Mouse (Mus musculus) cerebellum, adult 11-12 months (tissue): Measurements from ENCODE around the gene Wipi2.

Experiments used
- DNase-seq: peaks from one replicate; pipeline ENCODE4 v3.0.0; 2022

Gene Wipi2

DNA sequence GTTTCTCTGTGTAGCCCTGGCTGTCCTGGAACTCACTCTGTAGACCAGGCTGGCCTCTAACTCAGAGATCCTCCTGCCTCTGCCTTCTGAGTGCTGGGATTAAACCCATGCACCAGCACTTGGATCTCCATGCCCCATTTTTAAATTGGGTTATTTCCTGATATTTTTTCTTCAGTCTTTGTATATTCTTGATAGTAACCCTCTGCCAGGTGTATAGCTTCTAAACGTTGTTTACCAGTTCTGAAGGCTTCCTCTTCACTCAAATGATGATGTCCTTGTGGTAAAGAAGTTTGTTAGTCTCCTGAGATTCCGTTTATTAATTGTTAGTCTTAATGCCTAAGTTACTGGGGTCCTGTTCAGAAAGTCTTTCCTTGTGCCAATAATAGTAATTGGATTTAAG lies at the start of gene Wipi2:
Wipi2 (plus strand) TSS at position 301 of the 400 bp plus-strand sequence.
- DNase-seq, result no peak

DNA sequence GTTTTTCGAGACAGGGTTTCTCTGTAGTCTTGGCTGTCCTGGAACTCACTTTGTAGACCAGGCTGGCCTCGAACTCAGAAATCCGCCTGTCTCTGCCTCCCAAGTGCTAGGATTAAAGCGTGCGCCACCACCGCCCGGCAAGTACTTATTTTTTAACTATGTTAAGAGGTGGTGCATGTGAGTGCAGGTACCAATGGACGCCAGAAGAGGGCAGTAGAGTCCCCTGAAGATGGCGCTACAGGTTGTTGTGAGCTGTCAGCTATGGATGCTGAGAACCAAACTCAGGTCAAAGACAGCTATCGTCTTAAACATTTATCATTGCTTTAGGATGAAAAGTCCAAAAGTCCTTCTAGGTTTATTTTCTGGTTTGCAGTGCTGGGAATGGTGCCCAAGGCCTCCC lies 49.3 kb upstream of the Wipi2 start:
- DNase-seq, result no peak

DNA sequence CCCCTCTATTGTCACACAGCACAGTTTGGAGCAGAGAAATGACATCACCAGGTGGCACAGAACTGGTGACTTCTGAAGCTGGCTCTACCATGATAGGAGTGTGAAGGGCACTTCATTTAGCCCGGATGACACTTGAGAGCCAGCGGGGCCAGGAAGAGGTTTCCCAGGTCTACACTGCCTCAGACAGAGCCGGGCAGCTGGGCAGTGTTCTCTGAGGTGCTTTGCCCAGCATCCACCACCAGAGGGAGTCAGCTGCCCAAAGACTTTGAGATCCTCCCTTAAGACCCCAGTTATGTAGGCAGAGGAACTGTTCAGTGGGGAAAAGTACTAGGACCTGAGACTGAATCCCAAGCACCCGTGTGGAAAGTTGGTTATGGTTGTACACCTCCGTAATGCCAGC lies 46.0 kb upstream of the Wipi2 start:
- DNase-seq, result peak; percentile 48

- peak; percentile 49 for DNase-seq
These were observed 43.8 kb upstream of the Wipi2 start for GRCm38 (mm10) chr5:142583616-142584126.

DNA sequence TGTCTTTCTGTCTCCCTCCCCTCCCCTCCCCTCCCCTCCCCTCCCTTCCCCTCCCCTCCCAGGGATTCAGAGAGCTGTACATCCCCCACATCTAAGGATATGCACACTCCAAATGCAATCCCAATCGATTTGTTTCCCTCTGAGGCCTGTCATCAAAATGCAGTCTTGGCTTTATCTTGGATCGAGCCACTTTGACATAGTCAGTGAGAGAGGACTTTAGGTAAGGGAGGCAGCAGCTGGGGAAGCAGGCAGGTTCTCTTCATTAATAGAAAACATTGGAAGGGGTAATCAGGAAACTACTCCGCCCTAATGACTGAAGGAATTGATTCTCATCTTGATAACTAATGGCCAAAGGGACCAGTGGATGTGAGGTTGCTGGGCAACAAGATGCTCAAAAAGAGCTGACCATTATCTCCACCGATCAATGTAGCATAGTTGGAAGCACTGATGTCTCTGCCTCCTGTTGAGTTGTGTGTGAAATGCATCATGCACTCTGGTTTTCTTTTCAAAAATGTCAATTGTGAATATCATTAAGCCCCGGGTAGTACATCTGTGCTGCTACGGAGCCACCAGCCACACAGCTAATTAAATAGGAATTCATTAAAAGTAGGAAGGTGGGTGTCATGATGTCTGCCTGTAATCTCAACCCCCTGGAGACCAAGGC lies 36.4 kb upstream of the Wipi2 start:
- no peak for DNase-seq

DNA sequence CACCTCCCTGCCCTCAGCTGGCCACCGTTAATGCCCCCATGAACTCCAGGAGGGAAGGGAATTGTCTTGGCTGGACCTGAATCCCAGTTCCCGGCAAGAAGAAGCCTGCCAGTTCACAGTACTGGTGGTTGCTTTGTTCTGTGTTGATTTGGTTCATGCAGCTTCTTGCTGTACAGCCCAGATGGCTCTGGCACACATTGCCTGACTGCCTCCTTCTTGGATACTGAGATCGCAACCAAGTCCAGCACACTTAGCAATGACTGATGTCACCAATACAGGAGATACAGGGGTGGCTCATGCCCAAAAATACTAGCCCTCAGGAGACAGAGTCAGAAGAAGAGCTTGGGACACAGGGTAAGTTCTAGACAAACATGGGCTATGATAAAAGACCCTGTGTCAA lies 31.8 kb upstream of the Wipi2 start:
- DNase-seq, result peak; percentile 58

DNA sequence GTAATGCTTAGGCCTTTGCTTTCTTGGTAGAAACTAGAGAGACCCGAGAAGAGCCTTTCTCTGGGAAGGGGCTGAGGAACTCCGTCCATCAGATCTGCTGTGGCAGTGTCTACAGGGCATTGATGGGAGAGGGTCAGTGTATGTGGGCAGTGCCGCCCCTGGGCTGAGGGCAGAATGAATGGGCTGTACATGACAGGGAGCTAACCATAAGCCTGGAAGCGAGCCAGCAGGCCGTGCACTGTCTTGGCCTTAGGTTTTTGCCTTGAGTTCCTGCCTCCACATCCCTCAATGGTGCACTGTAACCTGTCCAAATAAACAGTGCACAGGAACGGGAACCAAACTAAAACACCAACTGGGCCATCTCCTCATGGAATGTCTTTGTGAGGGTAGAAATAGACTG lies 30.8 kb upstream of the Wipi2 start:
- no peak for DNase-seq

DNA sequence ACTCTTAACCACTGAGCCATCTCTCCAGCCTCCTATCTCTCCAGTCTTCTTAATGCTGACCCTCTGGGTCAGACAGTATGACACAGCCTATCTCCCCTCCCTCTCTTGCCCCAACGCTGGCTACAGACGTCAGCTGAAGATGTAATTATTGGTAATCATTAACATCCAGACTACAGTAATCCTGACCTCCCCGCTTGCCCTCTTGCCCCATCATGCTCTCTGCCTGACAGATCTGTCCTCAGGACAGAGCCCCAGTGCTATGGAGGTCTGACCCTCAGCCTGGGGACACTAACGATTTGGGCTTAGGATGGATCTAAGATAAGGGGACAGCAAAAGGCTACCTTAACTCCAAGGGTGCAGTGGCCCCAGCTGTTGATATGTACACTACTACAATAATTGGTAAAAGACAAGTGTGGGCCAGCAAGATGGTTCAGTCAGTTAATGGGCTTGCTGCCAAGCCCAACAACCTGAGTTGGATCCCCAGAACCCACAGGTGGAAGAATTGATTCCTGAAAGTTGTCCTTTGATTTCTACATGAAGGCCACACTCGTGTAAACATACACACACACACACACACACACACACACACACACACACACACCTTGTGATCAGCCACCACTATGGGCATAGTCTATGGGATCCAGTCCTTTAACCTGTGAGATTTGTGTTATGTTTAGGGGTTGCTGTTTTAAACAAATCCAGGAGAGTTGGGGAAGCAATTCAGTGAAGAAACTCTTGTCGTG lies 29.7 kb upstream of the Wipi2 start:
- DNase-seq, result no peak

GRCm38 (mm10) chr5:142604379-142604778 lies 23.1 kb upstream of the Wipi2 start:
- DNase-seq, result no peak

DNA sequence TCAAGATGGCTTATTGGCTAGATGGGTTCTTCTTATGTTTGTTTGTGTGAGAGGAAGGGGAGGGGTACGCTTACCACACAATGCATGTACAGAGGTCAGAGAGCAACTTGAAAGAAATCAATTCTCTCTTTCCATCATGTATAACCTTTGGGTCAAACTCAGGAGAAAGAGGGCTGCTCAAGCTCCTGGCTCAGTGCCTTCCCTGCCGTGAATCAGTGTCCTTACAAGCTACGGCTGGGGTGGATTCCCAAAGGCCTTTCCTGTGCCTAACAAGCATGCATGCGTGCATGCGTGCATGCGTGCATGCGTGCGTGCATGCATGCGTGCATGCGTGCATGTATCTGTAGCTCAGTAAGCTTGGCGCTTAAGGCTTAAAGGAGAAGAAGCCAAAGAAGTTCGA lies 22.2 kb upstream of the Wipi2 start:
- DNase-seq, result no peak

DNA sequence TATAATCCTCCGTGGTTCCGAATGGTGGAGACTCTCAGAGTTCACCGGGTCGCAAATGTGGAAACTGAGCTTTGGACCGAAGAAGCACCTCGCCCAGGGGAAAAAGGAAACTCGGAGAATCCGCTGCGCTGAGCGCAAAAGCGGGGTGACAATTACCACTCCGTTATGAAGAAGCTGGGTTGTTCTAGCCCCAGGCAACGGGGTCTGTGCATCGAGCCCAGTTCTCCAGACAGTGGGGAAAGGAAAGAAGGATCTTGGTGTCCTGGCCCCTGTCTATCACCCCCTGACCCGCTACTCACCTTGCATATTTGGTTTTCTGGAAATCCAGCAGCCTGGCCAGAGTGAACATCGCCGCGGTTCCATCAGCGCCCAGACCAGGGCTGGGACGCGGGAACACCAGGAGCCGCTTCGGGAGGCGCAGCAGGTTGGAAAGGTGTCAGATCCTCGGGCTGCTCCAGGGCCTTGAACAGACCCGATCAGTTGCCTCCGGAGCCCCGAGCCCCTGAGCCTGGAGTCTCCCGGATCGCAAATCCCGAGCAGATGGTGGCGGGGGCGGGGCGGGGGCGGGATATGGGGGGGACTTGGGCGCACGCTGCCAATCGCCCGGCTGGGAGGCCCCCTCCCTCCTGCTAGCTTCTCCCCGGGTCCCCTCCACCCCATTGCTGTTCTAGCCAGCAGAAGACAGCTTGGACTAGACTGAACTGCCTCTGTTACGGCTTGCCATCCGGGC lies 19.1 kb upstream of the Wipi2 start, which contains the start of gene Mmd2:
Mmd2 (minus strand) TSS at position 542 of the 730 bp plus-strand sequence.
- peak; percentile 64 for DNase-seq

- no peak for DNase-seq
These were observed 18.5 kb upstream of the Wipi2 start for GRCm38 (mm10) chr5:142608989-142609325.

DNA sequence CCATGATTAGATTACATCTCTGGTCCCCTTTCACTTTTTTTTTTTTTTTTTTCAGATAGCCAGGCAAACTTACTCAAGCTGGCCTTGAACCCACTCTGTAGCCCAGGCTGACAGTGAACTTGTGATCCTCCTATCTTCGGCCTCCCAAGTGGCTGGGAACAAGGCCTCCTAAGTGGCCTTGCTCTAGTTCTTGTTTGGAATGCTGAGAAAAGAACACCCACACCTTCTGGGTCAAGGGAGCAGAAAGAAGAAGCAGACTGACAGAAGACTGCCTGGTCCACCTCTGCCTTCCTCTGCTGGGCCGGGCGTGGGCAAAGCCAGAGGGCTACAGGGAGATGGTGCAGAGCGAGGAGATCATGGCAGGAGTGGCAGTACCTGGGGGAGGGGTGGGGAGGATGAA lies 17.1 kb upstream of the Wipi2 start:
- DNase-seq, result no peak

DNA sequence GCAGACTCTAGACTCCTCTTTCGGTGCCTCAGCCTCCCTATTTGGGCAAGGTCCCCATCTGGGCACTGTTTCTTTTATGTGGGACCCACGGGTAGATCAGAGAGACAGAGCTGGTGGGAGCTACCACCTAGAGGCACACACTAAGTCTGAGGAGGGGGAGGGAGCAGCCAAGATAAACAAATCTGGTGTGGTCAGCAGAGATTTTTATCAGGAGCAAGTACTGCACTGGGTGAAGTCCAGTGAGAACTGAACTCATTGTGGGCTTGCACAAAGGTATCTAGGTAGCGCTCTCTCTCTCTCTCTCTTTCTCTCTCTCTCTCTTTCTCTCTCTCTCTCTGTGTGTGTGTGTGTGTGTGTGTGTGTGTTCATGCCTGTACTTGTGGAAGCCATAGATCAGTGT lies 13.0 kb upstream of the Wipi2 start:
- DNase-seq, result no peak

GRCm38 (mm10) chr5:142615638-142616037 lies 11.9 kb upstream of the Wipi2 start:
- no peak for DNase-seq

DNA sequence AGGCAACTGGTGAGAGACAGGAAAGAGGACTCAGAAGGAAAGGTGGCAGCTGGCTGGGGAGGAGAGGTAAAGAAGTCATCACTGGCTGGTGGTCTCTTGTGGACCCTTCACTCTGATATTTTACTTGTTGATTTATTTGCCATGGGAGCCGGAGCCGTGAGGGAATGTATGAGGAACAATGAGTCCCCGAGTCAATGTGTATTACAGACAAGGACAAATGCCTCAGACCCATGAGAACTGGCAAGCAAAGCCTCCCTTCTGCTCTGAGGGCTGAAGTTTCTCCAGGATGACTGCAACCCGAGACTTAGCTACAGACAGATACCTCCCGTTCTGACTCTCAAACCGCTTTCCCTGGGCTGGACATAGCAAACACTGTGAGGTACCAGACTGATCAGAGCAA lies 11.2 kb upstream of the Wipi2 start:
- no peak for DNase-seq

GRCm38 (mm10) chr5:142619866-142620265 lies 7.6 kb upstream of the Wipi2 start:
- DNase-seq, result no peak

- DNase-seq, result no peak
These were observed 6.1 kb upstream of the Wipi2 start for GRCm38 (mm10) chr5:142621421-142621820.

DNA sequence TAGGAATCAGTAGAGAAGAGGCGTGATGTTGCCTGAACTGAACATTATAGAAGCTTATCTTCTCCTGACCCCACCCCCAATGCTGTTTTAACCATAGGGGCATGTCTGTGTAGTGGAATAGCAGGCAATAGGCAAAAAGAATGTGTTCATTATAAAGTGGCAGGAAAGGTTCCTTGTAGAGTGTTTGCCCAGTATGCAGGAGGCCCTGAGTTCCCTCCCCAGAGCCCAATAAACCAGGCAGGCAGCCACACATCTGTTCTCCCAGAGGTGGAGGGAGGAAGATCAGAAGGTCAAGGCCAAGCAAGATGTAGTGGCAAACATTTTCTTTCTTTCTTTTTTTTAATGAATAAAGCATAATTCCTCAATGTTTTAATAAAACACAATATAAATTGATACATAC lies 5.4 kb upstream of the Wipi2 start:
- DNase-seq, result no peak

- DNase-seq, result no peak
These were observed 4.4 kb upstream of the Wipi2 start for GRCm38 (mm10) chr5:142623080-142623479.

- peak; percentile 96 for DNase-seq
These were observed 1.5 kb downstream of the Wipi2 start for GRCm38 (mm10) chr5:142628726-142629662.

GRCm38 (mm10) chr5:142629663-142630025 lies 2.1 kb downstream of the Wipi2 start:
- DNase-seq, result no peak

DNA sequence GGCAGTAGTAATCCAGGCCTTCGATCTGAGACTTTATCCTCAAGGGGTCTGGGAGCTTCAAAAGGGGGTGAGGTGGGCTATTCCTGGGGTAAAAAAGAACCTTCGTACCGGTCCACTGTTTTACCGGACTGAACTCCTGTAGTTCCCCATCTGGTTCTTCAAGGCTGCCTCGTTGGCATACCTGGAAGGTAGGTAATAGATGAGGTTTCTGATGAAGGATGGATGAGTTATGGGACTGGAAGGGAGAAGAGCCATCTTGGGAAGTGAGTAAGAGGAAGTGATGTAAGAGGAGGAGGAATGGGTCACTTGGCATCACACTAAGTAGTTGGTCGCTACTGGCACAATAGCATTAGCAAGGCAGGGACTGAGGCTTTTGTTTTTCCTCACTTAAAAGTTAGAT lies 2.7 kb downstream of the Wipi2 start:
- DNase-seq, result no peak
